Mouse (Mus musculus) CD4-positive, CD25-positive, alpha-beta regulatory T cell, adult 4 months (primary cell): Measurements from ENCODE around the gene Gm47996. TPM values are rescaled to one million over a fixed set of nuclear protein-coding genes. Genes with fewer than 3 reads are reported as not detected.
"Not testable (repeated sequence)": the region's sequence is repeated elsewhere in the genome, so short reads cannot be mapped to it uniquely, and the experiment has no call there.

Experiments
- ATAC-seq: one replicate; pipeline ENCODE4 v1.8.0; 2017
- polyA plus RNA-seq, 2 experiments: library from polyadenylated mRNA; unstranded; fragments of 100-300 nt; shearing (Covaris generic); gene quantifications; one replicate each; pipeline ENCODE4 v1.2.1; 2017

Gm47996 gene
- not detected for polyA plus RNA-seq

DNA sequence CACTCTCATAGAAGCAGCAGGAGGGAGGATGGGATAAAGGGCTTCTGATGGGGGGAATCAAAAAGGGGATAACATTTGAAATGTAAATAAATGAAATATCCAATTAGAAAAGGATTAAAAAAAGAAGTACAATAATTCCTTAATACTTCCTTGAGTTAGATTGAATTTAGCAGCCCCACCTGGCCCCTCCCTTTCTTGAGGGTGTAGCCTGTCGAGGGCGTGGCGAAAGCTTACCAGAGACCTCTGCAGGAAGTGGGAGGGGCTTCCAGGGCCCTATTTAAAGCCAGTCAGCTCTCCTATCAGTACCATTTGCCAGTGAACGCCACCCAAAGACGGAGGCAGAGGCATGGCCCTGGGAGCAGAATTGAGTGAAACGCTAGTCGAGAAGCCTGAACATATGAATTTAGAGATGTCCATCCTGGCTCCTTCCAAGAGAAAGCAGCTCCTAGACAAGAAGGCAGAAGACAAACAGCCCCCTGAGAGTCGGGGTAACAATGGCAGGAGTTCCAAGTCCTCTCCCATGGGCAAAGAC is at the start of gene Gm47996:
Gm47996 (plus strand) TSS at position 308 of the 532 bp plus-strand sequence.
- ATAC-seq: not testable (repeated sequence)

DNA sequence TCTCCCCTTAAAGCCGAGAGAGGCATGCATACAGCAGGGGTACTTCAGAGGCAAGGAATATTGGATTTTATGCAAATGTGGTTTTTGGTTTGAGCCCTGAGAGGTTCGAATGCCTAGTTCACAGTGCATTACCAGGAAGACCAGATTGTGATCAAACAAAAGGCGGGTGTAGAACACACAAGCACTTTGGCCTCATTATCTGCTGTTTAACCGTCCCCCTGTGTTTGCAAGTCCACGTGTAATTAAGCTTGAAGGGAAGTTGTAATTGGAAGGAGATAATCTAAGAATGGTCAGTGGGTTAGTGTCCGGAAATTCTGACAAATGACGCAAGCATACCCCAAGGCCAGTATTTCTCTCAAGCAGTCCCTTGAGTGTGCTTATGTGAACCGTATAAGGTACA is 43.9 kb upstream of the Gm47996 start:
- no peak for ATAC-seq

DNA sequence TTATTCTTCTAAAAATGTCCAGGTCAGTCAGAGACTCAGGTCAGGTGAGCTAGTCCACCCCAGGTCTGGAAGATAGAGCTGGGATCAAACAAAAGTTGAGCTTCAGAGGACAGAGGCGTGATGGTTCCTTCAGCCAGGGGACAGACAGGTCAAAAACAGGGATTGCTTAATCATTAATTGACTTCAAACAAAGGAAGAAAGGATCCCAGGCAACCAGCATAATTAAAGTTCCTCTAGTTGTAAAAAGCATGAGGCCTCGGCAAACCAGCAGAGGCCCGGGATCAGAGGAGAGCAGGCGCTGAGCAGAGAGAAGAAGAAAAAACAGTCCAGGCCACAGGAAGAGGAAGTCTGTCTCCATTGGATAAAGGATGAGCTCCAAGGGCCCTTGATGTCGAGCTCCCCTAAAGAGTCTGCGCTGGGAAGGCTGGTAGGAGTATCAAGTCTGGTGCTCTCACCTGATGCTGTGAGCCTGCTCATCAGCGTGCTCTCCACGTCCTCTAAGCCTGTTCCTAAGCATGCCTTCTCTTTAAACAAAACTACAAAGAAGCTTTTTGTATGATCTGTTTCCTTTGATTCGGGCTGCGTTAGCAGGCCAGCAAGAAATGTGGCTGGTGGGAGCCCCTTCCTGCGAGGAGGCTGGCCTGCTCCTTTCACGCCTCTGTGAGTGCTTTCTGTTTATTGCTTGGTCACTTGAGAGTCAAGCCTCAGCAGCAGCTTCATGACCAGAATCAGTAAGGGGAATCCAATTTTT is 42.5 kb upstream of the Gm47996 start:
- ATAC-seq: no peak

DNA sequence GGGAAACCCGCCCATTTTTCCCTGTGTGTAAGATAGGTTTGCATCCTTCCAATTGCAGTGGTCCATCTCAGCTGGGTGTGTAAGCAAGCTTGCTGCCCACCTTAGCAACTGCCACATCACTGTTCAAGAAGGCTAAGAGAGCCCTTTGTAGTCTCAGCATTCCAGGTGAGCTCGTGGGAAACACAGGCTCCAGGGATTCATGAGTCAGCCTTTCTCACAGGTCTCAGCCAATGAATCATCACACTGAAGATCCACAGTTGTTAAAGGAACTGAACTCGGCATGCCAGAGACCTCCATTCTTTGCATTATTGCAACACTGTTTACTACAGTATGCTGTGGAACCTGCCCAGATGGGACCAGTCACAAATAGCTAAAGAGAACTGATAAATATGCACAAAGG is 41.3 kb upstream of the Gm47996 start:
- ATAC-seq: no peak

DNA sequence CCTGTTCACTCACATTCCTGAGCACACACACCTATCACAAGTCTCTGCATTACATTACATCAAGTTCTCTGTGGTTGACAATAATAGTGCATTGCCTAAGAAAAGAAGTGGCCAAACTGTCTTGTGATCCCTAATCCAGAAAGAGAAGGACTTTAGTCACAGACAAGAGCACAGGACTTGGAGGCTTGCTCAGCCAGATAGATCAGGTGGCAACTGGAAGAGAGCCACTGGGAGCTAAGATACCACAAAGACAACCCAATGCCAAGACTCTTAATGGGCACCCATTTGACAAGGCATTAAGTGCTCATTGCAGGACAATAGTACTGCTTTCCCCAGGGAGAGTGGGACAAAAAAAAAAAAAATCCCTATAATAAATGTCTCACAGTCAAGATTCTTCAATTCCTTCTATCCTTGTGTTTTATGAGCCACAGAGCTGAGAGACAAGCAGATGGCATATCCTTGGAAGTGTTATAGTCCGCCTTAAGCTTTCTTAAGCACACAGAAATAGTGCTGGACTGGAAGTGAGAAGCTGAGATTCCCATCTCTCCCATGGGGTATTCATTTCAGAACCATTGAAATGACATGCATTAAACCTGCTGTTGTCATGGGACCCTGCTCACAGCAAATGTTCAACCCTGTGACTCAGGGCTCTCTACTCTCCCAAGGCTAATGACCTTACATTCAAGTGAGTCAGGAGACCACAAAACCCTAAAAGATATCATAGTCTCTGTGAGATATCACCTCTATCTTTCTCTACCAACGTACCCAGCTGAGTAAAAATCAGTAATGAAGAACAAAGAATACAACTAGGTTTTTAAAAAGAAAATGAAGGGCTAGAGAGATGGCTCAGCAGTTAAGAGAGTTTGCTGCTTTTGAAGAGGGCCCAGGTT is 38.1 kb upstream of the Gm47996 start:
- no peak for ATAC-seq

DNA sequence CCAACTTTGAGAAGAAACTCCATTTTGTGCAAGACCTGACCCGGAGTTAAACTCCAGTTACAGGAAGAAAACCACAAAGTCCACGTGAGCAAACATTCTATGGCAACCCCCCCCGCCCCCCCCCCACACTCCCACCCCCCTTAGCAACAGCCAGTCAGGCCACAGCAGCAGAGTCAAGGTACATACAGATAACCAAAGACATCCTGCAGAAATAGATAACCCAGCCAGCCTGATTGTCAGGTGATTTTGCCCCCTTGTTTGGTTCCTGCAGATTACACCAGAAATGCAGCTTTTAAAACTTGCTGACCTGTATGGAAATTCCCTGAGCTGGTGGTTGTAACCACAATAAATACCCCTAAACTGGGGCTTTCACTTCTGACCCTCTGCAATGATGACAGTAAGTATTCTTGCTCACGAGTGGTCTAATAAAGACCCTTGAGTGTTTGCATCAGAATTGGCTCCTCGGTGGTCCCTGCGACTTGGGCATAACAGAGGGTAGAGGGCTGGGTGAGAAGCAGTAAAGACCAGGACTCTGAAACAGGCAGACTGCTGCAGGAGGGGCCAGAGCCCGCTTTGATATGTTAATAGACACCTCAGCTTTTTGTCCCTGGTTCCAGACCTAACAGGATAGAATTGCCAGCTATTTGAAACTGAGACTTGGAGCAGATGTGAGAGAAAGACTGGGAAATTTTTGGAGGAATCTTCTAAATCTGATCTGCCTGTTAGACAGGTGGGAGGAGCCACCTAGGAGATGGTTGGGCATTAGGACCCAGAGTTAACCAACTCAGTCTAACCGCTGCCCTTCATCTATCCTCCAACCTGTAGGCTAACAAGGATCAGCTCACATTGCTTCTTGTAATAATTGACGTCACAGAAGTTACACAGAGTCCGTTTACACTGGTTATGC is 32.6 kb upstream of the Gm47996 start:
- peak; percentile 95 for ATAC-seq

DNA sequence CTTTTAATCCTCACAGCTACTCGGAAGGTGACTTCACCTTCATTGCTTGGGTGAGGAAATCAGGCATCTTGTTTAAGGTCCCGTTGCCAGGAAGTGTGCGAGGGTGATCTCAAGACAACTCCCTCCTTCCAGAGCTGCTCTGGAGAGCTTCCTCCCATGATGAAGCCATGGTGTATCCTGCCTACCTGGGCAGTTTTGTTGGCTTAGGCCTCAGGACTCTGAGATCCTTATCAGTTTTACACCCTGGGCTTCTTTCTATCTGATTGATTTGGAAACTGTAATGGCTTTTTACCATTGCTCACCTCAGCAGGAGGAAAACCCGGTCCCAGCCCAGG is 32.0 kb upstream of the Gm47996 start:
- no peak for ATAC-seq

DNA sequence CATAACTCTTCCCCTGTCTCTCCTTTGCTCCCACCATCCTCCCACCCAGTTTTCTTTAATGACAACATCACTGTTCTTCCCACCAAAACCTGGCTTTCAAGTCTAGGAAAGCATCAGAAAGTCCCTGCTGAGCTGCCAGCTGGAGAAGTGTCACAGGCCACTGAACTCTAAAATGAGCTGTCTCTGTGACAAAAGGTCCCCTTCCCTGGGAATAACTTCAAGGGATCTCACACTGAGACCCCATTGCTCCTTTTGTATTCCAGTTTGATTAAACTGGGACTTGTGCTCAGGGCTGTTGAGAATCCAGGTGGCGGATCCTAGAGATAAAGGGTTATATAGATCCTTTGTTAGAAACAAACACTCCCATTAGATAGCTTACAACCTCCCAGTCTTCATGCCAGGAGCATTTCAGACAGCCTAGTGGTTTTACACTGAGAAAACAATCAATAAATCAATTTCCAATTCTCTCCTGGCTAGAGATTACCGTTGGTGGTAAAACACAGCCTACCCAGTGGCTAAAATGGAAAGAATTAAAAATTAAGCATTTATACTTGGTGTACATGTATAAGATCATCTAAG is 31.3 kb upstream of the Gm47996 start:
- no peak for ATAC-seq

DNA sequence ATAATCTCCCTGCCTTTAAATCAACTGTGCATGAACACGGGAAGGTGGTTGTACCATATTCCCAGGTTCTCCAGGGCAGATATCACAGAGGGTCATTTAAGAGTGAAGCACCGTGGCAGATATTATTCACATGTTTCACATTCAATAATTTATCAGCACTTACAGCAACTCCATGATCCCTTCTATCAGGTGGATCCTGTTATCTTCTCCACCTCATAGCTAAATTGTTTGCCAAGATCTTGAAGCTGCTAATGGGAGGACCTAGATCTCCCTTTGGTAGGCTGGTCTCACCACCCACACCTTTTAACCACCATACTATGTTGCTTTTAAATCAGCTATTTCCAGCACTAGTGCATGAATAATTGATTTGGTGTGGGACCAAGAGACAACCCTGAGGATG is 29.8 kb upstream of the Gm47996 start:
- ATAC-seq: no peak

DNA sequence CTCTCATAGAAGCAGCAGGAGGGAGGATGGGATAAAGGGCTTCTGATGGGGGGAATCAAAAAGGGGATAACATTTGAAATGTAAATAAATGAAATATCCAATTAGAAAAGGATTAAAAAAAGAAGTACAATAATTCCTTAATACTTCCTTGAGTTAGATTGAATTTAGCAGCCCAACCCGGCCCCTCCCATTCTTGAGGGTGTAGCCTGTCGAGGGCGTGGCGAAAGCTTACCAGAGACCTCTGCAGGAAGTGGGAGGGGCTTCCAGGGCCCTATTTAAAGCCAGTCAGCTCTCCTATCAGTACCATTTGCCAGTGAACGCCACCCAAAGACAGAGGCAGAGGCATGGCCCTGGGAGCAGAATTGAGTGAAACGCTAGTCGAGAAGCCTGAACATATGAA is 27.7 kb upstream of the Gm47996 start, which contains the start of gene Gm47985:
Gm47985 (plus strand) TSS at position 272 of the 400 bp plus-strand sequence.
- not testable (repeated sequence) for ATAC-seq

DNA sequence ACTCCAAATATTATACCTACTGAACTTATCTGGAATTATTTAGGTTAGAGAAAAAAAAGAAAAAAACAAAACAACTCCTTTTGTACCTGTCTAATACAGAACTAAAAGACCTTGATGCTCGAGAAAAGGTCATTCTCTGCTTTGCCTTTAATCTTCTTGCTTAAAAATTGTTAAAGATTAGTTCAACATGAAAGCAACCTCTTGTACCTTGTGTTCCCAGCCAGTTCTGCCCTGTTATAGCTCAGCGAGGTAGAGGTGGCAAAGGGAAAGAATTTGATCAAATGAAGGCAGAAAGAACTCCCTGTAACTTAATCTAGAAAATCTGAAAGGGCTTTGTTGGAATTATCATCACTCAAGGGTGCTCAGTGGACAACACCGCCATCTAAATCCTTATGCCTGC is 23.7 kb upstream of the Gm47996 start:
- not testable (repeated sequence) for ATAC-seq

DNA sequence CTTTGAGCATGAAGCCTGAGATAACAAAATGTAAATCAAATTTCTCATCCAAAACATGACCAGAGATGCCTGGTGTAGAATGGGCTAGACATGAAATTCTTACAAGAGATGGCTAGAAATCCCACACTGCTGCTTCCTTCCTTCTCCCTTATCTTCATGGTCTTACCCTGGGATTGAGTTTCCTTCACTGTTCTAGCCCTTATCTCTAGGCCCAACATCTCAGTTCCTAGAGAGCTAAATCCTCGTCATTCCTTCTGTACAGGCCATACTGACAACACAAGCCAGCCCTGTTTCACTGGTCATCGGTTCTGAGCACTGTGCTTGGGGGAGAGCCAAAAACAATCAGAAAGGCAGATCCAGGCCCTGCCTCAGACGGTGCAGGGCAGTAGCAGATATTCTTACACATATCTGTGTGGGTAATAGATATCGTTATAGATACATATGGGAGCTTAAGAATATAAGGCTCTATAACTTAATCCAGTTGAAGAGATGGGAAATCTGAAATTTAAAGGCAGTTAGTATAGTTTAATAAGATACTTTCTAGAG is 23.0 kb upstream of the Gm47996 start:
- not testable (repeated sequence) for ATAC-seq

DNA sequence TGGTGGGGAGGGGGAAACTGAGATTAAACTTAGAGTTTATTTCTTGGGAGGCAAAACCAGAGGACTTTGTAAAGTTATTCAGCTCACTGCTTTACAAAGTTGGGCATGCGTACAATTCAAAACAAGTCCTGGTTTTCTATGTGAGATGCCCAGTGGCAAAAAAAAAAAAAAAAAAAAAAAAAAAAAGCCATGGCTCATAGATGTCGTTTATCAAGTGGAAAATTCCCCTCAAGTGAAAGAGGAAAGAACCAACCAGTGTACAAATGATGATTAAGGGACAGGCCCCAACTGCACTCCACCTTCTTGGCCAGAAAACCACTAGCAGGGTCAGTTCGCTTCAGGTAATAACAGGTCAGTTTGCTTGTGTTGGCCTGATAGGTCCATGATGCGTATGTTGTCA is 21.5 kb upstream of the Gm47996 start:
- ATAC-seq: no peak

DNA sequence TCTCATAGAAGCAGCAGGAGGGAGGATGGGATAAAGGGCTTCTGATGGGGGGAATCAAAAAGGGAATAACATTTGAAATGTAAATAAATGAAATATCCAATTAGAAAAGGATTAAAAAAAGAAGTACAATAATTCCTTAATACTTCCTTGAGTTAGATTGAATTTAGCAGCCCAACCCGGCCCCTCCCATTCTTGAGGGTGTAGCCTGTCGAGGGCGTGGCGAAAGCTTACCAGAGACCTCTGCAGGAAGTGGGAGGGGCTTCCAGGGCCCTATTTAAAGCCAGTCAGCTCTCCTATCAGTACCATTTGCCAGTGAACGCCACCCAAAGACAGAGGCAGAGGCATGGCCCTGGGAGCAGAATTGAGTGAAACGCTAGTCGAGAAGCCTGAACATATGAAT is 17.9 kb upstream of the Gm47996 start, which contains the start of gene Gm8947:
Gm8947 (plus strand) TSS at position 302 of the 400 bp plus-strand sequence.
- ATAC-seq: not testable (repeated sequence)

DNA sequence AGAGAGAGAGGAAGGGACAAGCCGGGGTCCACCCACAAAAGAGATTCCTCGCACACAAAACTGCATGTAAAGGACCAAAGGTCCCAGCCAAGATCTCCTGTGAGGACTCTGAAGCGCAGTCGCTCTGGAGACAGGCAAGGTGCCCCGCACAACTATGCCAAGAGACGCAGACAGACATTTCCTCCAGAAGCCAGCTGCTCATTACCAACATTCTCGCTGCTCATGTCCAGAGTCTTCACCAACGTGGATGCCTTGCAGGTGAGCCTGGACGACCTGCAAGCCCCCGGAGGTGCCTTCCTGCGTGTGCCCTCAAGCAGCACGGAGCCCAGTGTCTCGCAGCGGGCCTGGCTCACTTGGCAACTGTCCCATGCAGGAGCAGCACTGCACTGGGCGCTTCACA is 17.2 kb upstream of the Gm47996 start:
- ATAC-seq: not testable (repeated sequence)

DNA sequence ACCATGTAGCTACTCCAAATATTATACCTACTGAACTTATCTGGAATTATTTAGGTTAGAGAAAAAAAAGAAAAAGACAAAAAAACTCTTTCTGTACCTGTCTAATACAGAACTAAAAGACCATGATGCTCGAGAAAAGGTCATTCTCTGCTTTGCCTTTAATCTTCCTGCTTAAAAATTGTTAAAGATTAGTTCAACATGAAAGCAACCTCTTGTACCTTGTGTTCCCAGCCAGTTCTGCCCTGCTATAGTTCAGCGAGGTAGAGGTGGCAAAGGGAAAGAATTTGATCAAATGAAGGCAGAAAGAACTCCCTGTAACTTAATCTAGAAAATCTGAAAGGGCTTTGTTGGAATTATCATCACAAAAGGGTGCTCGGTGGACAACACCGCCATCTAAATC is 13.9 kb upstream of the Gm47996 start:
- not testable (repeated sequence) for ATAC-seq

DNA sequence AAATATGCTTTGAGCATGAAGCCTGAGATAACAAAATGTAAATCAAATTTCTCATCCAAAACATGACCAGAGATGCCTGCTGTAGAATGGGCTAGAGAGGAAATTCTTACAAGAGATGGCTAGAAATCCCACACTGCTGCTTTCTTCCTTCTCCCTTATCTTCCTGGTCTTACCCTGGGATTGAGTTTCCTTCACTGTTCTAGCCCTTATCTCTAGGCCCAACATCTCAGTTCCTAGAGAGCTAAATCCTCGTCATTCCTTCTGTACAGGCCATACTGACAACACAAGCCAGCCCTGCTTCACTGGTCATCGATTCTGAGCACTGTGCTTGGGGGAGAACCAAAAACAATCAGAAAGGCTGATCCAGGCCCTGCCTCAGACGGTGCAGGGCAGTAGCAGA is 13.2 kb upstream of the Gm47996 start:
- not testable (repeated sequence) for ATAC-seq

DNA sequence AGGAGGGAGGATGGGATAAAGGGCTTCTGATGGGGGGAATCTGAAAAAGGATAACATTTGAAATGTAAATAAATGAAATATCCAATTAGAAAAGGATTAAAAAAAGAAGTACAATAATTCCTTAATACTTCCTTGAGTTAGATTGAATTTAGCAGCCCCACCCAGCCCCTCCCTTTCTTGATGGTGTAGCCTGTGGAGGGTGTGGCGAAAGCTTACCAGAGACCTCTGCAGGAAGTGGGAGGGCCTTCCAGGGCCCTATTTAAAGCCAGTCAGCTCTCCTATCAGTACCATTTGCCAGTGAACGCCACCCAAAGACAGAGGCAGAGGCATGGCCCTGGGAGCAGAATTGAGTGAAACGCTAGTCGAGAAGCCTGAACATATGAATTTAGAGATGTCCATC is 11.8 kb upstream of the Gm47996 start, which contains the start of gene Gm47995:
Gm47995 (plus strand) TSS at position 329 of the 400 bp plus-strand sequence.
- not testable (repeated sequence) for ATAC-seq

DNA sequence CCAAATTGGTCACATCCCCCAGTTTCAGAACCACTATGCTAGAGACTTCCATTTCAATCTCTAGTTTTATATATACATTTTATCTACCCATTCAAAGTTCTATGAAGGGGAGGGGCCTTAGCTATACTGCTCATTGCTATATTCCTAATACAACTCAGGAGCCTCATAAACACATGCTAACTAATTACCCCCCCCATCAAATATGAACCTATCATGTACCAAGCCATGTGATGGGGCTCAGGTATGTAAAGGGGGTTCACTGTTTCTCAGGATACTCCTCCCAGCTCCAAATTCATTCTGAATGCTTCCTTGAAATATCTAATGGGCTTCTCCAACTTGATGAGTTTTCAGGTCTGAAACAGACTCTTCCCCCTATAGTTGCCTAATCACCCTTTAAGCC is 9.3 kb upstream of the Gm47996 start:
- not testable (repeated sequence) for ATAC-seq

DNA sequence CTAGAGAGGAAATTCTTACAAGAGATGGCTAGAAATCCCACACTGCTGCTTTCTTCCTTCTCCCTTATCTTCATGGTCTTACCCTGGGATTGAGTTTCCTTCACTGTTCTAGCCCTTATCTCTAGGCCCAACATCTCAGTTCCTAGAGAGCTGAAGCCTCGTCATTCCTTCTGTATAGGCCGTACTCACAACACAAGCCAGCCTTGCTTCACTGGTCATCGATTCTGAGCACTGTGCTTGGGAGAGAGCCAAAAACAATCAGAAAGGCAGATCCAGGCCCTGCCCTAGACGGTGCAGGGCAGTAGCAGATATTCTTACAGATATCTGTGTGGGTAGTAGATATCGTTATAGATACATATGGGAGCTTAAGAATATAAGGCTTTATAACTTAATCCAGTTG is 7.2 kb upstream of the Gm47996 start:
- ATAC-seq: not testable (repeated sequence)

DNA sequence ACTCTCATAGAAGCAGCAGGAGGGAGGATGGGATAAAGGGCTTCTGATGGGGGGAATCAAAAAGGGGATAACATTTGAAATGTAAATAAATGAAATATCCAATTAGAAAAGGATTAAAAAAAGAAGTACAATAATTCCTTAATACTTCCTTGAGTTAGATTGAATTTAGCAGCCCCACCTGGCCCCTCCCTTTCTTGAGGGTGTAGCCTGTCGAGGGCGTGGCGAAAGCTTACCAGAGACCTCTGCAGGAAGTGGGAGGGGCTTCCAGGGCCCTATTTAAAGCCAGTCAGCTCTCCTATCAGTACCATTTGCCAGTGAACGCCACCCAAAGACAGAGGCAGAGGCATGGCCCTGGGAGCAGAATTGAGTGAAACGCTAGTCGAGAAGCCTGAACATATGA is 6.1 kb upstream of the Gm47996 start, which contains the start of gene 3110040M04Rik:
3110040M04Rik (plus strand) TSS at position 304 of the 400 bp plus-strand sequence.
- not testable (repeated sequence) for ATAC-seq
